Mouse (Mus musculus): ENCODE results near the gene Rnf216. TPM values are rescaled to one million over a fixed set of nuclear protein-coding genes. Genes with fewer than 3 reads are reported as not detected.

Gene Rnf216
- polyA plus RNA-seq, 2 experiments from 2014 or later, result 38.2 to 39.8 TPM

GRCm38 (mm10) chr5:143101626-143102025 lies 11.2 kb downstream of the Rnf216 start:
- ATAC-seq, result no peak

- no peak for ATAC-seq
These were observed 17.5 kb downstream of the Rnf216 start for GRCm38 (mm10) chr5:143095256-143095655.

GRCm38 (mm10) chr5:143092891-143093290 lies 19.9 kb downstream of the Rnf216 start:
- ATAC-seq, result no peak

- ATAC-seq, result no peak
These were observed 27.9 kb downstream of the Rnf216 start for GRCm38 (mm10) chr5:143084898-143085297.

- ATAC-seq, result no peak
These were observed 33.0 kb downstream of the Rnf216 start for GRCm38 (mm10) chr5:143079806-143080205.

GRCm38 (mm10) chr5:143076603-143077143 lies 36.1 kb downstream of the Rnf216 start:
- no peak for ATAC-seq

GRCm38 (mm10) chr5:143075987-143076386 lies 36.8 kb downstream of the Rnf216 start:
- no peak for ATAC-seq

GRCm38 (mm10) chr5:143069048-143069447 lies 43.7 kb downstream of the Rnf216 start:
- ATAC-seq, result no peak

GRCm38 (mm10) chr5:143068382-143068781 lies 44.4 kb downstream of the Rnf216 start:
- ATAC-seq, result no peak

GRCm38 (mm10) chr5:143066551-143066958 lies 46.2 kb downstream of the Rnf216 start:
- peak; percentile 75 for ATAC-seq

GRCm38 (mm10) chr5:143066096-143066495 lies 46.7 kb downstream of the Rnf216 start:
- no peak for ATAC-seq

- no peak for ATAC-seq
These were observed 47.6 kb downstream of the Rnf216 start for GRCm38 (mm10) chr5:143065230-143065629.

- ATAC-seq, result no peak
These were observed 50.5 kb downstream of the Rnf216 start for GRCm38 (mm10) chr5:143062251-143062650.

GRCm38 (mm10) chr5:143061511-143061910 lies 51.3 kb downstream of the Rnf216 start:
- no peak for ATAC-seq

GRCm38 (mm10) chr5:143060774-143061385 lies 51.9 kb downstream of the Rnf216 start:
- ATAC-seq, result no peak

GRCm38 (mm10) chr5:143059958-143060357 lies 52.8 kb downstream of the Rnf216 start:
- no peak for ATAC-seq

GRCm38 (mm10) chr5:143059182-143059581 lies 53.6 kb downstream of the Rnf216 start:
- ATAC-seq, result no peak

GRCm38 (mm10) chr5:143058675-143059074 lies 54.1 kb downstream of the Rnf216 start:
- no peak for ATAC-seq

GRCm38 (mm10) chr5:143058208-143058607 lies 54.6 kb downstream of the Rnf216 start:
- no peak for ATAC-seq

GRCm38 (mm10) chr5:143057753-143058152 lies 55.0 kb downstream of the Rnf216 start:
- ATAC-seq, result no peak

- ATAC-seq, result no peak
These were observed 56.5 kb downstream of the Rnf216 start for GRCm38 (mm10) chr5:143056191-143056880.

GRCm38 (mm10) chr5:143055501-143056125 lies 57.2 kb downstream of the Rnf216 start:
- no peak for ATAC-seq

- no peak for ATAC-seq
These were observed 58.1 kb downstream of the Rnf216 start for GRCm38 (mm10) chr5:143054703-143055102.

Data from CD4-positive, CD25-positive, alpha-beta regulatory T cell, adult 4 months (primary cell).